Mouse (Mus musculus): ENCODE data around the gene Zfp423. TPM values are rescaled to one million over a fixed set of nuclear protein-coding genes. Genes with fewer than 3 reads are reported as not detected.

The Zfp423 gene
- polyA plus RNA-seq, 1 experiment from 2014 or later: 7.0 TPM

- ATAC-seq (ENCODE audit: insufficient read depth, low FRiP score): no peak
- no peaks in the 10 kb centered on the region for H3K36me3 ChIP-seq (ENCODE audit: control insufficient read depth, insufficient read depth, low read length)
- H3K9me3 ChIP-seq (replicated peaks; ENCODE audit: control insufficient read depth, low read length): no peaks in the 10 kb centered on the region
- no peak overlapping the region for H3K27ac ChIP-seq (ENCODE audit: low read length)
- no peak overlapping the region for H3K4me3 ChIP-seq (replicated peaks; ENCODE audit: low read length)
- H3K4me2 ChIP-seq (ENCODE audit: low read depth, low read length): no peak overlapping the region
- no peaks in the 10 kb centered on the region for H3K27me3 ChIP-seq (ENCODE audit: control insufficient read depth, insufficient read depth, low read length)
- peaks cover 27% of the 10 kb centered on the region for H3K4me1 ChIP-seq (ENCODE audit: control insufficient read depth, insufficient read depth, low read length)
- H3K9ac ChIP-seq (ENCODE audit: low read length): no peak overlapping the region
- 86% methylated on average over 3 of the region's 3 CpGs for WGBS
Measured at GRCm38 (mm10) chr8:87819263-87819662, 140.1 kb downstream of the Zfp423 start.

- H3K36me3 ChIP-seq (ENCODE audit: control insufficient read depth, insufficient read depth, low read length): no peaks in the 10 kb centered on the region
- H3K4me1 ChIP-seq (ENCODE audit: control insufficient read depth, insufficient read depth, low read length): peaks cover 27% of the 10 kb centered on the region
- H3K9me3 ChIP-seq (replicated peaks; ENCODE audit: control insufficient read depth, low read length): no peaks in the 10 kb centered on the region
- no peak overlapping the region for H3K9ac ChIP-seq (ENCODE audit: low read length)
- H3K4me3 ChIP-seq (replicated peaks; ENCODE audit: low read length): no peak overlapping the region
- no peak for ATAC-seq (ENCODE audit: insufficient read depth, low FRiP score)
- no peaks in the 10 kb centered on the region for H3K27me3 ChIP-seq (ENCODE audit: control insufficient read depth, insufficient read depth, low read length)
- no peak overlapping the region for H3K27ac ChIP-seq (ENCODE audit: low read length)
- no peak overlapping the region for H3K4me2 ChIP-seq (ENCODE audit: low read depth, low read length)
- 89% methylated on average over 7 of the region's 7 CpGs for WGBS
Measured at GRCm38 (mm10) chr8:87818506-87818905, 140.9 kb downstream of the Zfp423 start.

GRCm38 (mm10) chr8:87816141-87816540, 143.3 kb downstream of the Zfp423 start:
- WGBS: 63% methylated on average over 5 of the region's 5 CpGs
- H3K4me1 ChIP-seq (ENCODE audit: control insufficient read depth, insufficient read depth, low read length): peaks cover 14% of the 10 kb centered on the region; the same call in 1 of the 2 replicates
- H3K4me3 ChIP-seq (replicated peaks; ENCODE audit: low read length): no peak overlapping the region
- H3K4me2 ChIP-seq (ENCODE audit: low read depth, low read length): no peak overlapping the region
- no peaks in the 10 kb centered on the region for H3K9me3 ChIP-seq (replicated peaks; ENCODE audit: control insufficient read depth, low read length)
- no peak overlapping the region for H3K9ac ChIP-seq (ENCODE audit: low read length)
- no peak for ATAC-seq (ENCODE audit: insufficient read depth, low FRiP score)
- no peaks in the 10 kb centered on the region for H3K36me3 ChIP-seq (ENCODE audit: control insufficient read depth, insufficient read depth, low read length)
- no peak overlapping the region for H3K27ac ChIP-seq (ENCODE audit: low read length)
- H3K27me3 ChIP-seq (ENCODE audit: control insufficient read depth, insufficient read depth, low read length): no peaks in the 10 kb centered on the region

GRCm38 (mm10) chr8:87812661-87813060, 146.7 kb downstream of the Zfp423 start:
- 68% methylated on average over 12 of the region's 12 CpGs for WGBS
- Histone ChIP-seq H3K9me3 (replicated peaks; ENCODE audit: control insufficient read depth, low read length) (no peaks in the 10 kb centered on the region), H3K4me2 (ENCODE audit: low read depth, low read length) (no peak overlapping the region), H3K4me1 (ENCODE audit: control insufficient read depth, insufficient read depth, low read length) (peaks cover 12% of the 10 kb centered on the region; the same call in 1 of the 2 replicates), H3K27ac (ENCODE audit: low read length) (peak overlapping the region; percentile 44; the same call in 1 of the 2 replicates), H3K4me3 (replicated peaks; ENCODE audit: low read length) (no peak overlapping the region), H3K36me3 (ENCODE audit: control insufficient read depth, insufficient read depth, low read length) (no peaks in the 10 kb centered on the region), H3K27me3 (ENCODE audit: control insufficient read depth, insufficient read depth, low read length) (no peaks in the 10 kb centered on the region), H3K9ac (ENCODE audit: low read length) (no peak overlapping the region)
- ATAC-seq (ENCODE audit: insufficient read depth, low FRiP score): no peak

GRCm38 (mm10) chr8:87812069-87812449, 147.3 kb downstream of the Zfp423 start:
- Histone ChIP-seq H3K9me3 (replicated peaks; ENCODE audit: control insufficient read depth, low read length) (no peaks in the 10 kb centered on the region), H3K9ac (ENCODE audit: low read length) (no peak overlapping the region), H3K27ac (ENCODE audit: low read length) (peak overlapping the region; percentile 44; the same call in 1 of the 2 replicates), H3K36me3 (ENCODE audit: control insufficient read depth, insufficient read depth, low read length) (no peaks in the 10 kb centered on the region), H3K27me3 (ENCODE audit: control insufficient read depth, insufficient read depth, low read length) (no peaks in the 10 kb centered on the region), H3K4me2 (ENCODE audit: low read depth, low read length) (no peak overlapping the region), H3K4me3 (replicated peaks; ENCODE audit: low read length) (no peak overlapping the region), H3K4me1 (ENCODE audit: control insufficient read depth, insufficient read depth, low read length) (peaks cover 9% of the 10 kb centered on the region; the same call in 1 of the 2 replicates)
- ATAC-seq (ENCODE audit: insufficient read depth, low FRiP score): no peak
- 79% methylated on average over 2 of the region's 2 CpGs for WGBS

GRCm38 (mm10) chr8:87811399-87812068, 147.9 kb downstream of the Zfp423 start:
- 70% methylated on average over 17 of the region's 17 CpGs for WGBS
- no peak overlapping the region for H3K4me2 ChIP-seq (ENCODE audit: low read depth, low read length)

GRCm38 (mm10) chr8:87810771-87811170, 148.6 kb downstream of the Zfp423 start:
- WGBS: 71% methylated on average over 6 of the region's 6 CpGs
- Histone ChIP-seq H3K4me1 (ENCODE audit: control insufficient read depth, insufficient read depth, low read length) (peaks cover 9% of the 10 kb centered on the region; the same call in 1 of the 2 replicates), H3K4me2 (ENCODE audit: low read depth, low read length) (no peak overlapping the region), H3K9me3 (replicated peaks; ENCODE audit: control insufficient read depth, low read length) (no peaks in the 10 kb centered on the region), H3K4me3 (replicated peaks; ENCODE audit: low read length) (no peak overlapping the region), H3K9ac (ENCODE audit: low read length) (no peak overlapping the region), H3K27me3 (ENCODE audit: control insufficient read depth, insufficient read depth, low read length) (no peaks in the 10 kb centered on the region), H3K27ac (ENCODE audit: low read length) (no peak overlapping the region), H3K36me3 (ENCODE audit: control insufficient read depth, insufficient read depth, low read length) (no peaks in the 10 kb centered on the region)
- ATAC-seq (ENCODE audit: insufficient read depth, low FRiP score): no peak

More at GRCm38 (mm10) chr8:87811399-87812068, 147.9 kb downstream of the Zfp423 start:
- H3K4me3 ChIP-seq (replicated peaks; ENCODE audit: low read length): no peak overlapping the region
- H3K4me1 ChIP-seq (ENCODE audit: control insufficient read depth, insufficient read depth, low read length): peaks cover 9% of the 10 kb centered on the region; the same call in 1 of the 2 replicates
- H3K9me3 ChIP-seq (replicated peaks; ENCODE audit: control insufficient read depth, low read length): no peaks in the 10 kb centered on the region
- H3K9ac ChIP-seq (ENCODE audit: low read length): no peak overlapping the region
- H3K36me3 ChIP-seq (ENCODE audit: control insufficient read depth, insufficient read depth, low read length): no peaks in the 10 kb centered on the region
- ATAC-seq (ENCODE audit: insufficient read depth, low FRiP score): peak; percentile 60; the same call in 1 of the 2 replicates
- peak overlapping the region; percentile 44; the same call in 1 of the 2 replicates for H3K27ac ChIP-seq (ENCODE audit: low read length)
- H3K27me3 ChIP-seq (ENCODE audit: control insufficient read depth, insufficient read depth, low read length): no peaks in the 10 kb centered on the region

- no peaks in the 10 kb centered on the region for H3K36me3 ChIP-seq (ENCODE audit: control insufficient read depth, insufficient read depth, low read length)
- peak overlapping the region; percentile 20 for H3K9ac ChIP-seq (ENCODE audit: low read length)
- H3K9me3 ChIP-seq (replicated peaks; ENCODE audit: control insufficient read depth, low read length): no peaks in the 10 kb centered on the region
- peaks cover 16% of the 10 kb centered on the region for H3K4me1 ChIP-seq (ENCODE audit: control insufficient read depth, insufficient read depth, low read length)
- H3K27me3 ChIP-seq (ENCODE audit: control insufficient read depth, insufficient read depth, low read length): no peaks in the 10 kb centered on the region
- H3K4me2 ChIP-seq (ENCODE audit: low read depth, low read length): 0 out of 2 replicates have a peak overlapping the region, but pooled peaks have one; percentile 11
- no peak overlapping the region for H3K4me3 ChIP-seq (replicated peaks; ENCODE audit: low read length)
- WGBS: 30% methylated on average over 11 of the region's 11 CpGs
- peak; percentile 85 for ATAC-seq (ENCODE audit: insufficient read depth, low FRiP score)
- H3K27ac ChIP-seq (ENCODE audit: low read length): peak overlapping the region; percentile 61; the same call in 1 of the 2 replicates
Measured at GRCm38 (mm10) chr8:87804327-87804900, 155.0 kb downstream of the Zfp423 start.

- whole genome bisulfite sequencing: 63% methylated on average over 10 of the region's 10 CpGs
- Histone ChIP-seq H3K4me2 (ENCODE audit: low read depth, low read length) (peak overlapping the region; percentile 25), H3K36me3 (ENCODE audit: control insufficient read depth, insufficient read depth, low read length) (no peaks in the 10 kb centered on the region), H3K27ac (ENCODE audit: low read length) (no peak overlapping the region), H3K4me3 (replicated peaks; ENCODE audit: low read length) (no peak overlapping the region), H3K9me3 (replicated peaks; ENCODE audit: control insufficient read depth, low read length) (no peaks in the 10 kb centered on the region), H3K9ac (ENCODE audit: low read length) (peak overlapping the region; percentile 21; the same call in 1 of the 2 replicates), H3K4me1 (ENCODE audit: control insufficient read depth, insufficient read depth, low read length) (peaks cover 16% of the 10 kb centered on the region), H3K27me3 (ENCODE audit: control insufficient read depth, insufficient read depth, low read length) (no peaks in the 10 kb centered on the region)
- no peak for ATAC-seq (ENCODE audit: insufficient read depth, low FRiP score)
Measured at GRCm38 (mm10) chr8:87803437-87803836, 156.0 kb downstream of the Zfp423 start.
